Mouse (Mus musculus): ENCODE results near the gene Me3.

The Me3 gene

DNA sequence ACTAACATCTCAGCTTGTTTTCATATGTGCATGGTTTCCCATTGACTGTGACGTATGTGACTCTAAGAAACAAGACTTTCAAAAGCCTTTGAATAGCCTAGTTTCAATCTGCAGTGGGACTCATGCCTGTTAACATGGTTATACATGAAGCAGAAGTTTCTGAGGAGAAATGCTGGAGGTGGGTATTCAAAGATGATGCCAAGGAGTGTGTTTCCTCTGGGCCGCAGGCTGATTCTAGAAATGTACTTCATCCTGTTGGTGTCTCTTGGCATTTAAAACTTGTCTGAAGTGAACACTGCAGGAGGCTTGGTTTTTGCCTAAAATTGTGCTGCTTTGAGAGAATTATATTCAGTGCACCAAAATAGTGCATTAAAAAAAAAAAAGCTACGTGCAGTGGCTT, 34.2 kb downstream of the Me3 start:
- DNase-seq (ENCODE audit: low spot score in 2 of 2) = no peak

DNA sequence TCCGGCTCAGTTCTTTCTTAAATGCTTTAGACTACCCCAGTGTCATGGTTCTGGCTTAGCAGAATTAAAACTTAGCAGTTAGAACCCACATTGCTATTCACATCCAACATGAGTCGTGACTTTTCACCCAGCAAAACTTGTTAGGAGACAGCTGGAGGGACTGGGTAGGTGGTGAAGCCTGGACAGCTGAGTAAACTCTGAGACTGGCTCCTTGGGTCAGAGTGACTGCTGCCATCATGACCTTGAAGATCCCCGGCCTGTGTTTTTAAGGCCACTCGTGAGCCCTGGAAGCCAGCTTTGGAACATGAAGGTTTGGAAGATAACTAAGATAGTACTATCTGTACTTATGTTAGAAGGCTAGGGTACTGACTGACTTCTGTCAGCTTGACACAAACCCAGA, 35.4 kb downstream of the Me3 start:
- DNase-seq (ENCODE audit: low spot score in 2 of 2) = no peak

DNA sequence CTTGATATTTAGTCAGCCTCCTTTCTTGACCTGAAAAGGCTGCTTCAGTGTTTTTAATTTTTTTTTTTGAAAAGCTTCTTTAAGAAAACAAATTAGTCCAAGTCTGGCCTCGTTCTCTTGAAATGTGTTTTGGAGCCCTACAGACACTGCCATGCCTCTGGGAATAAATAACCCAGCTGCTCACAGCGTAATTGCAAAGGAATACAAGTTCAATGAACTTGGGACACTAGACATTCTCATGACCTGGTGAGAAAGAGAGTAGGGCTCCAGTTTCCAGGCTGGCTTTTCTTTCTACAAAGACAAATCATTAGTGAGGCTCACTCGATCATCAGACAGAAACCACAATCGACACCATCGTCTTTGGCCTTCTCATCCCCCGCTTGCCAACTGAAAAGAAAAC, 37.3 kb downstream of the Me3 start:
- DNase-seq (ENCODE audit: low spot score in 2 of 2) = no peak

DNA sequence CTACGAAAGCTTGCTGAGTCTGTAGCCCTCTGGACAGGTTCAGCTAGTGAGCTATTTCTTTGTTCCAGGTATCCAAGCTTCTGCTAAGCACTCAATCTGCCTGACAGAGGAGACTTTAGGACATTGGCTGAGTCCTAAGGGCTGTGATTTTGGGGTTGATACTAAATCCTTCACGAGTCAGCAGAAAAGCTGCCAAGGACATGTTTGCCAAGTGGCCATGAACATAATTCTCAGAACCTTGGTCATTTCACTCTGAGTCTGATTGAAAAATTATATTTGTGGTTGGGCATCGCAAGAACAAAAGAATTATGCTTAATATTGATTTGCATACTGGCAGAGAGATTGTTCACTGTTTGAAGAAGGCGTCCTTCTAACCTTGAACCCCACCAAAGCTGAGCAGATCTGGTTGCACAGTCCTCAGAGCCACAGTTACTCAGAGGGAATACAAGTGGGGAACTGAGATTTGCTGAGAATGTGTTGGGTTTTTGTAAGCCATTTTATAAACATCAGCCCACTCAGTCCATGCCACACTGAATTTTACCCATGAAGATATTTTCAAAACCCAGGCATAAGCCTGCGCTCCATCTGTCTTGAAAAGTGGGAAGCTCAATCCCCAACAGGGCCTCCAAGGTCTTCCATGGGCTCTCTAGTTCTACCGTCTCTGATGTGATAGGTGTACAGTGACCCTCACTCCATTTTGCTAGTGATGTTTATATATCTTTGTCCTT, 39.1 kb downstream of the Me3 start:
- no peak for DNase-seq (ENCODE audit: low spot score in 2 of 2)

DNA sequence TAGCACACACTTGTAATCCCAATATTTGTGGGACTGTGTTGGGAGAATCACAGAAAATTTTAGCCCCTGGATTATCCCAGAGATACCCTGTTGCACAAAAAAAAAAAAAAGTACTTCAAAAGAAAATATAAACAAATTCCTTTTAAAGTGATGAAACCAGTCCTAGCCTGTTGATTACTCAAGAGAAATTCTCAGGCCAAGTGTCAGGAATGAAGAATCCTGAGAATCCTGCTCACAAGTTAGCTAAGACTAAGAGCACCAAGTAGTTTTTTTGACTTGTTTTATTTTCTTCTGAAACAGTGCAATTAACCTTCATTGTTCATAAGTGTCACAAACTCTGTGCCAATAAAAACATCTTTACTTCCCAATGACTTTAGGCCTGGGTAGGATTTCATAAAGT, 44.0 kb downstream of the Me3 start:
- DNase-seq (ENCODE audit: low spot score in 2 of 2) = no peak

DNA sequence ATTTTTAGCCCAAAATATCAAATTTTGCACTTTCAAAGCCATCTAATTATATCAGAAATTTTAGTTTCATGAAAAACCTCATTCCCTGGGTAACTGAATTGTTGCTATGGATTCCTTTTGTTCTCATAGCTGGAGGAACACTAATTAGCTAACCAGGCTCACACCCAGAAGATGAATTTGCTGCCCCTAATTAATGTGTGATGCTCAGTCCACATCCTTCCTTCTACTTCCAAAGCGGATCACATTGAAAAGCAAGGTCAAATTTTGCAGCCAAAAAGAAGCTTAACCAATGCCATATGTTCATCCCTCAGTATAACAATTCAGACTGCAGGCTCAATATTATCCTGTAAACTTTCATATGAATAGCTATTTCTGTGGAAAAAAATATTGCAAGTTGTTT, 45.7 kb downstream of the Me3 start:
- DNase-seq (ENCODE audit: low spot score in 2 of 2) = no peak

DNA sequence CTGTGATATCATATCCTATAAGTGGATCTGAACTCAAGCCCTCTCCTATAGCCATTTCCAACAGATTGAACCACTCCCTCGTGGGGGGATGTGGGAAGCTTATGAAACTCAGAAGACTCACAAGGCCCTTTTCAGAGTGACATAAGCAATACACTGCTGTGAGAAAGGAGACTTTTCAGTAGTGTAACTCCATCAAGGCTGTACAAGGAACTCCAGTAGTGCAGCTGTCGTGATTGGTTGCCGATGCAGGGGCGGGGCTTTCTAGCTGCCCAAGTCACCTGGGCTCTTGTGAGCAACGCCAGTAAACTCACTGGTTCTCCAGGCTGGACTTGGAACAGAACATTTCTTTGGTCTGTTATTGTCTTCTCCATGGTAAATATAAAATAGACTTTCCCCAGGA, 46.5 kb downstream of the Me3 start:
- no peak for DNase-seq (ENCODE audit: low spot score in 2 of 2)

DNA sequence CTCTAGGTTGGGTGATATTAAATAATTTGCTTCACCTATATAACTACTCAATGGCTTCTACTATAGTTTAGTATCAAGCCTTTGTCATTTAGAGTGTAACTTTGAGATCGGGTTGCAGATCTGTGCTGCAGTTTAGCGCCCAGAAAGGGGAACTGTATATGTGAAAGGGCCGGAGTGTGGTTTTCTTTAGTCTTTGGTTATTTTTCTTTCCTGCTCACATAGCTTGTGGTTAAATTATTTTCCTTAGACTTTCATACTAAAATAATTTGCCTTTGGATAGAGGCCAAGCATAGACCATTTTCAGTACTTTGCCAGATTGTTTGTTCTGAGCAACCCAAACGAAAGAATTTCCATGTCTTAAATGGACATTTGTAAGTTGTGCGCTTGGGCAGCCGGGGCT, 46.9 kb downstream of the Me3 start:
- DNase-seq (ENCODE audit: low spot score in 2 of 2) = no peak

DNA sequence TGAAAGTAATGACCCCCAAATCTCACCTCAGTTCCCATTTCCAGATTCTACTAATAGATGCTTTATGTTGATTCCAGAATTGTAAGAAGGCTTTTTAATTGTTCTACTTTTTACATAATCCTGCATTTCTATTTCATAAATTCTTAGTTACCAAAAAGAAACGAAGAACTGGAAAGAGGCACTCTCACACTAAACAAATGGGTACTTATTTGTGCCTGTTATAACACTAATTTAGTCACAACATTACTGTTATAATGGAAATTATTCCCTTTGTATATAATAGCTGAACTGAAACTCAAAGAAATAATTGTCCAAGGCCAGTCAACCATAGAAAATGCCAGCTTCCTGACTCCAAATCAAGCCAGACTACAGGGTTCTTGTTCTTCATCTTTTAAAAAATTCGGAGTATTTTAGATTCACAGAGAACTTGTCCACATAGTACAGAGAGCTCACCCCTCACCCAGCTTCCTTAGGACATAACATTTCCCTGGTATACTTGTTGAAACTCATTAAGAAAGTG, 47.5 kb downstream of the Me3 start:
- no peak for DNase-seq (ENCODE audit: low spot score in 2 of 2)

DNA sequence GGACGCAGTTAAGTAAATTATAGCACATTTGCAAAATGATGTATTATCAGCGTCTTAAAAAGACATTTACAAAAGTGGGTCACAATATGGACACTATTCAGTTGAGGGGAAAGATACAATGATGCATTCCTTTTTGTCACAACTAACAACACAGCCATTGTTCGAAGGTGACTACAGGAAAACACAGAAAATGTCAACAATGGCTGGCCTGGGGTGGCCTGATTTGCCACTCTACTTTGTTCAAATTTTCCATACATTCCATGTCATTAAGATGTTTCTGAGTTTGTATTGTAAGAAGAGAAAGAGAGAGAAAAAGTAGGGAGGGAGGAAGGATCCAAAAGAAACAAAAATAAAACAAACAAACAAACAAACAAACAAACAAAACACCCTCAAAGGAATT, 48.7 kb downstream of the Me3 start:
- no peak for DNase-seq (ENCODE audit: low spot score in 2 of 2)

DNA sequence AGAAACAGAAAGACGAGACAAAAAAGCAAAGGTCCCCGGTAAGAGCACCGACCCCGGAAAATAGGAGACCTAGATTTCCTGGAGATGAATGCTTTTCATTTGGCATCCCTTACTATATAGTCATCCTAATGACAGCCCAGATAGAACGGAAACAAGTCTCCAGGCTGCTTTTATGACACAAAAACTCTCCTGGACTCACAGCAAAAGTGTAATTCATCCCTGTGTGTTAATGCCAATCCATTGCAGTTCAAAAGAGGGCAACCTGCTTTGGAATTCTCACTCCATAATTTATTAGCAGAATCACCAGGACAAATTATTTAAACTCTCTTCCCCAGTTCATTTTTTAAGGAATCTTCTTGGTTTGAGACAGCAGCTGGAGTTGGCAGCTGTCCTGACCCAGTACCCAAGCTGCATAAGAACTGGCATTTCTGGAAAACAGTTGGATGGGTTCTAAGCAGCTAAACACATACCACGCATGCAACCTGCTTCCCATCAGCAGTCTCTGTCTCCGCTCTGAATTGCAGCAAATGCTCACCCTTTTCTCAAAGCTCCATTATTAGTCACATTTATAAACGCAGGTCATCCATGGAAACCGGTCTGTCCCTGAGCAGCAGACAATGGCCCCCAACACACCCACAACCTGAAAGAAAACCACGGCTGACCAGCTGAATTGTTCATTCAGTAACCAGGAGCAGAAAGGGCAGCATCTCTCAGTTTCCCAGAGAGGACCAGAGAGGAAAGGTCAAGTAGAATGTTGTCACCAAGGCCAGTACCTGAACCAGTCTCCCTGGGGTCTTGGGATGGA, 49.7 kb downstream of the Me3 start:
- DNase-seq (ENCODE audit: low spot score in 2 of 2) = peak in 1 of 2 experiments; percentile 47

DNA sequence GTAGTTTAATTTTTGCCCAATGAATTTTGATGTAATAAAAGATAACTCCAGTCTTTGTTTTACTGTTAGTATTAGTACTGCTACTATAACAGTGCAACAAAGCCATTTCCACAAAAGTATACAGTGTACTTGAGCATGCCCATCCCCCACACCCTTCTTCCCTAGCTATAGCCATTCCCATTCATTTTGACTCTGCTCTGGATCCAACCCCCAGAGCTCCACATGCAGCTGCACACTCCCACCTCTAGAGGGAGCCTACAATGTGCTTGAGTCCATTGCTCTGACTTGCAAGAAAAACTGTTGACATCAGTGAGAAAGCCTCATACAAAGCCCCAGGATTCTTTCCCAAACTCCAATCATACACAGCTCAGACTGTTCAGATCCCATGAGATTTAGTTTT, 66.0 kb downstream of the Me3 start:
- peak in 1 of 2 experiments; percentile 36 for DNase-seq (ENCODE audit: low spot score in 2 of 2)

DNA sequence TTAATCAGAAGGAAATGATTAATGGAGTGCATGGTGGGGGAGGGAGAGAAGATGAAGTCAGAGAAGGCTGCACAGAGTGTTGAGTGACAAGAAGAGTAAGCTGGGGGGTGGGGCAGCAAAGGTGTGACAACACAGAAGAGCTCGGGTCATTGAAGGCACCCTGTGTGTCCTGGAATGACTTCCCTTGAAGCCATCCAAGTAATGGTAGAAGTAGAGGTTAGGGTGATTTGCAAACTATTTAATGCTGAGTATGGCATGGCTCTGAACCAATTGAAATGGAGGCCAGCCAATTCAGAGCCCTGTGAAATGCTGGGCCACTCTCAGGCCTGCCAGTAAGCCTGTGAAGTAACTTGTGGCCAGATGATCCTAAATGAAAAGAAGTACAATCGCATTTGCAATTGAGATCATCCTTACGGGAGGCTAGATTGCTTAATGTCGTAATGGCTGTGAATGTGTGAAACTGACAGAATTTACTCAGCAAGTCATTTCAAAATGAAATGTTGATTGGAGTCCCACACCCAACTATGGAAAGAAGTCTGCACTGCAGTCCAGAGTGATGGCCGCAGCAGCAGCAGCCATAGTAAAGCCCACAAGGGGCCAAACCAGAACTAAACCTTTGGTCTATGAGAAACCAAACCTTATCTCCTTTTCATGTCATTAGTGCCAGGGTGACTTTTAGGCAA, 67.6 kb downstream of the Me3 start:
- DNase-seq (ENCODE audit: low spot score in 2 of 2) = no peak

DNA sequence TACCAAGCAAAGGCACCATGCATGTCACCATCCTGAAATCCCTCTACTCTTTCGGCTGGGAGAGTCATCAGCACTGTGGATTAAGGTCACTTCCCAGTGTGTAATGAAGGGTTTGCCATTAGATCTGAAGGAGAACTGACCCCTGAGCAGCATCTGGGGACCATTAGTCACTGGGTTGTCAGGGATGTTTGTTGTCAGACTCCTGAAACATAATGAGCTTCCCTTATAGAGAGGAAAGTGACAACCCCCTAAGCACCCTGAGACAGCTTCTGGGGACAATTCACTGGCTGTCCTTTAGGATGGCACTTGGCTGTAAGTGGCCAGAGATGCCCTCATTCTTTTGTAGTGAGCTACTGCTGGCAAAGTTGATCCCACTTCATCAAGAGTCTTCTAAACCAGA, 68.3 kb downstream of the Me3 start:
- DNase-seq (ENCODE audit: low spot score in 2 of 2) = no peak

DNA sequence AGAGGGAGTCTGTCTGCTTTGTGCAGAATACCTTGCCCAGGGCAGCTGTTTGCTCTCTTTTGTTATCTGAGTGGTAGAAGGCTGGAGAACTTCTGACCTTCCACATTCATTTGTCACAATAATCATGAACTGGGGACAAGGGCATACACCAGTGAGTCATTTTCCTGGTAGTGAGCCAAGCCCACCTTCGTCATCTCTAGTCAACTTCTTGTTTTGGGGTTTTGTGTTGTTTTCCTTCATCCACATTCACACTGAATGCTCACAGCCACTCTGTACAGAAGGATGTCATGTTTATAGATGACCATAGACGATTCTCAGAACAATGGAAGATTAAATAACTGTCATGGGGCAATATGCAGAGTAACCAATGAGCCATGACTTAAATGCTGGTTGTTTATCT, 78.6 kb downstream of the Me3 start:
- DNase-seq (ENCODE audit: low spot score in 2 of 2) = no peak

DNA sequence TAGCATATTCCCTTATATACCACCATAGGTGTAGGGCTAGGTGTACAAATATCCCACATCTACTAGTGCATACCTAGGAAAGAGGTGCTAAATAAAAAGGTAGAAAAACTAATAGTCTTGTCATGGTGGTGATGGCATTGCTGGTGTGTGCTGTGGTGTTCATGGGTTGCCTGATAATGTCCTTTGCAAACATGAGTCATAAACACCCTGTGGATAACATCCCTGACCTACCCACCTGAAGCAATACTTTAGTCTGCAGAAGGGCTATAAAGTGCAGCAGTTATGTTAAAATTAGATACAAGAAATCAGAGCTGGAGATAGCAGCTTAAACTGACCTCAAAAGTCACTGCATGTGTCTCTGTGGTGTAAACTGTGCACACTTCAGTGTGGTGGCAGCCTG, 80.9 kb downstream of the Me3 start:
- no peak for DNase-seq (ENCODE audit: low spot score in 2 of 2)

DNA sequence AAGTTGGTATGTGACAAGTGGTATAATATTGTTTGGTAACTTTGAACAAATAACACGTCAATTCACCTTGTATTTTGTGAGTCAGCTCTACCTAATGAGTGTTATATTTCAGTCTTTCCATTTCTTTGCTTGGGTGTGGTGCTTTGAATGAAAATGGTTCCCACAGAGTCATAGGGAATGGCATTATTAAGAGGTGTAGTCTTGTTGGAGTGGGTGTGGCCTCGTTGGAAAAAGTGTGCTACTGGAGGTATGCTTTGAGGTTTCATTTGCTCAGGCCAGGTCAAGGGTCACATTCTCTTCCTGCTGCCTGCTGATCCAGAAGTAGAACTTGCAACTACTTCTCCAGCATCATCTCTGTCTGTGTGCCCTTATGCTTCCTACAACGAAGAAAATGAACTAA, 84.0 kb downstream of the Me3 start:
- no peak for DNase-seq (ENCODE audit: low spot score in 2 of 2)

DNA sequence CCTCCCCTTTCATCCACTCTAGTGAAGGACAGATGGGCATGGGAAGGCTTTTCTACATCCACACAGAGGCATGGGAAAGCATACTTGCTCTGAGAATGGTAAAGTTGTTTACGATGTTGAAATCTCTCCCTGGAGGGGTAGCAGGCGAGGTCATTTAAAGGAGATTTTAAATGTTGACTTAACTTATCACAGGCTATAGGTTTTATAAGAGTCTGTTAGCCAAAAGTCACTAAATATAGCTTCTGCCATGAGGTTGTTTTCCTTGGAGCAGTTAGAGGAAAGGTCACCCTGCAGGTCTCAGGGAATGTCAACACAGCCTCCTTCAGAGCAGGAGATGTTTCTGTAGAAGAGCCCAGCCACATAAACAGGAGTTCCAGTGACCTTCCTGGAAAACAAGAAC, 85.3 kb downstream of the Me3 start:
- no peak for DNase-seq (ENCODE audit: low spot score in 2 of 2)

DNA sequence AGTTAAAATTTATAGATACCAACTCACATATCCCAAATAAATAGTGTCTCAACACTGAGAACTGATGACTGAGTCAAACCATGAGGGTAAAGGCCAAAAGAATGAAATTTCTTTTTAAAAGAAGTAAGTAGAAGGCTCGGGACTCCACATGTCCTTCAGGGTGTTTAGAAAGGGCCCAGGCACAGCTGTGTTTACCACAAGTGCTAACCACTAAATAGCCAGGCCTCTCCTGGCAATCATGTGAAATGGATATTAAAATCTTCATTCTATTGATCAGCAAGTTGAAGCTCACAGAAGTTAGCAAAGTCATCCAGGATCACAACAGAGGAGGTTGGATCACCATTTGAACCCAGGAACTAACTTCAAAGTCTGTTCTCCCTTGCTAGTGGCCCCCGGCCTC, 86.1 kb downstream of the Me3 start:
- DNase-seq (ENCODE audit: low spot score in 2 of 2) = no peak

DNA sequence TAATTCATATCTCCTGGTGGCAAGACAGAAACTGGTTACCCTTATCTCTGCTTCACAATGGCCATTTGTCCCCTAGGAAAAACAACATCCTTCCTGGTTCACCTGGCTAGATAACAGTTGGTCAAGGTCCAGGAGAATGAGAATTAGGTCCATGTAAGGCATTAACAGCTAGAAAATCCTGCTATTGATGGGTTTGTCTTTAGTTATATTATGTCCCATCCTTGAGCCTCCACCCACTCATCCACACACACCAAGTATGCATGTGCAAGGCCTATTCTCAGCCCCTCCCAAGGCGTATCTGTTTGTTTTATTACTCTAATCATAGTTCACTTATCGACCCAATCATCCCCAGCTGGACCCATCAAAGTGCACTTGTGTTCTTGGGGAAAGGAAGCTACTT, 88.1 kb downstream of the Me3 start:
- no peak for DNase-seq (ENCODE audit: low spot score in 2 of 2)

DNA sequence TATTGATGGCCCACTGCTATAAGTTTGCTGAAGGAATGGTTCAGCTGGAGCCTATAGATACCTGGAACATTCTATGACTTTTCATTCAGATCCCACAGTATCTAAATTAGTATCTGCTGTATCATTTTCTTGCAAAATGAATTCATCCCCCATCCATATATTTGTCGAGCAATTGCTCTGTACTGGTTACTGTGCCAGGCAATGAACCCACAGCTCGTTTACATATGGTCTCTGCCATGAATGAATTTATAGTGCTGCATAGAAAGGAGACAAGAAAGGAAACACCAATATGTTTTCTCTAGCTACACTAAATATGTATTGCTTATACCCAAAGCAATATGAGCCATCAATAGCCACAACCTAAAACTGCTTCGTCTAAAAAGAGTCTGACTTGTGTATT, 94.5 kb downstream of the Me3 start:
- DNase-seq (ENCODE audit: low spot score in 2 of 2) = no peak

DNA sequence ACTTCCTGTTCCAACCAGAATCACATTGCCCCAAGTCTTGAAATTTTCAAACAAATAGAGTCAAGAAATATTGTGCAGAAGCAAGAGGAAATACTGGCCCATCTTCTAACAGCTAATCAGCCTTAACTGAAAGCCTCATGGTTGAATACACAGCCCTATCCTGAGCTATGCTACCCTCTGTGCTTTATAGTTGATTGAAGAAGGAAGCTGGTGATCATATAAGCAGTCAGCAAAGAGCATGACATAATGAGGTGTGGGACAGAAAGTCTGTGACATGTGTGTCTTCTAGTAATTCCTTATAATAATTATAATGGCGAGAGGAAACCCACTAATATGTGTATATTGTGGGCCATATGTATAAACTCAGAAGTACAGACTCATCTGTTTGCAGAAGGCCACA, 95.4 kb downstream of the Me3 start:
- DNase-seq (ENCODE audit: low spot score in 2 of 2) = no peak

DNA sequence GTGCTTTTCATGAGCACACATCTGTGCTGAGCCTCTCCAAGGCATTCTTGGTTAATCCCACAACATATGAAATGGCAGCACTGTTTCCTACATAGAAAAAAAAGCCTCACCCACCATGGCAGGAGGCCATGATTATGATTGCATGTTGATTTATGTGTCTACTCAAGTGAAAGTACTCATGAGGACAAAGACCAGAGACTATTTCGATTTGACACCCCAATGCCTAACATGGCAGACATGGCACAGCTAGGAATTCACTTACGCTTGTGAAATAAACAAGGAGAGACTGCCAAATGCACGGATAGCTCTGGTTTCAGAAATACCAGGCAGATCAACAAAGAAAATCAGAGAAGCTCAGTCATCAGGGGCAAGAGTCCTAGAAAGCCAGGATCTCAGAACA, 96.2 kb downstream of the Me3 start:
- no peak for DNase-seq (ENCODE audit: low spot score in 2 of 2)

Measured in right cerebral cortex, postnatal 10 days (tissue).